Mouse (Mus musculus) embryonic facial prominence, embryonic 10.5 days (tissue): ENCODE data around the gene Prcd. TPM values are rescaled to one million over a fixed set of nuclear protein-coding genes. Genes with fewer than 3 reads are reported as not detected.
"Not testable (repeated sequence)": the region's sequence is repeated elsewhere in the genome, so short reads cannot be mapped to it uniquely, and the experiment has no call there.

Experiments
- DNase-seq: peaks from one replicate; pipeline ENCODE4 v3.0.0-alpha.2; 2017; ENCODE audit warnings: low spot score
- H3K27ac ChIP-seq: fragments of 300-500 bp; sonication (generic); replicated peaks from 2 replicates; pipeline ENCODE4 v1.5.1; 2016; ENCODE audit warnings: mild to moderate bottlenecking
- H3K27me3 ChIP-seq: fragments of 300-500 bp; sonication (generic); replicated peaks from 2 replicates; pipeline ENCODE4 v1.6.1; 2016; ENCODE audit warnings: low read depth, mild to moderate bottlenecking; ENCODE audit not compliant: poor library complexity, severe bottlenecking
- H3K36me3 ChIP-seq: fragments of 300-500 bp; sonication (generic); replicated peaks from 2 replicates; pipeline ENCODE4 v1.6.1; 2016; ENCODE audit warnings: mild to moderate bottlenecking, moderate library complexity
- H3K4me1 ChIP-seq: fragments of 300-500 bp; sonication (generic); 2 replicates; pipeline ENCODE4 v1.6.1; 2016
- H3K4me3 ChIP-seq: fragments of 300-500 bp; sonication (generic); 2 replicates; pipeline ENCODE4 v1.5.1; 2016; ENCODE audit warnings: mild to moderate bottlenecking, moderate library complexity
- H3K9me3 ChIP-seq: fragments of 300-500 bp; sonication (generic); 2 replicates; pipeline ENCODE4 v1.6.1; 2016; ENCODE audit warnings: mild to moderate bottlenecking
- whole genome bisulfite sequencing: fragments of 180-500 bp; shearing (Covaris S2); methylation state at CpG from one replicate; pipeline ENCODE4 v1.1.7; 2016; 5-methylcytosine and 5-hydroxymethylcytosine counted together
- polyA plus RNA-seq: library from polyadenylated mRNA; unstranded; fragments of >200 nt; fragmentation: Nextera tagmentation; extraction: Ambion mirVana; gene quantifications from 2 replicates; pipeline ENCODE4 v1.2.1, GENCODE M21; 2016

The Prcd gene
- polyA plus RNA-seq, 1 experiment from 2014 or later = 0.76 TPM

DNA sequence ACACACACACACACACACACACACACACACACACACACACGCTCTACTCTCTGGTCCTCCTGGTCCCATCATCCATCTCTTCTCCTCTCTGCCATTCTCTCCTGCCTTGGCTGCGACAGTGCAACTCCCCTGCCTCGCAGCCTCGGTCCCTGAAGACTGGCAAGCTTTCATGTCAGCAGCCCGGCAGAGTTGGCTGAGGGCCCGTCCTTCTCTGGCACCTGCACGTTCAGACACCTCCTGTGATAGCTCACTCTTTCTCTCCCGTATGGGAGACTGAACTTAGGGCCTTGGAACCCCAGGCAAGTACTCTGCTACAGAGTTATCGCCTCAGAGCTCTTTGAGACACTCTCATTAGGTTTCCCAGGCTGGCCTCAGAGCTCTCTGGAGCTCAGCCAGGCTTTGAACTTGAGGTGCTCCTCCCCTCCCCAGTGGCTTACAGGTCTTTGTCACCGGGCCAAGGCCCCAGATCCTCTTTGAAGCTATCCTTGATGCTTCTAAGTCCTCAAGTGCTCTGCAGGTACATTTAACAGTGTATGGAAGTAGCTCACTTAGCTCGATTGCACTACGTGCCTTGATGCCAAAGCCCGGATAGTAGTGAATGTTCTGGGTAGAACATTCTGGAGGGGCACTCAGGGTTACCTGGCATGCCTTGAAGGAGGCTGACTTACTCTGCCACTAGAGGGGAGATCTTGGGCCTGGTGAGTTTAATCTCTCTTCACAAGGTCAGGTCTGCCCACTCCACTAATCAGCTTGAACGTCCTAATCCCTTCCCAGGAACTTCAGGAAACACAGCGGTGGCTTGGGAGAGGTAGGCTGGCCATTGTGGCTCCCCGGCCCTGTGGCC, 3.2 kb downstream of the Prcd start:
- Histone ChIP-seq H3K4me1 (peaks cover 83% of the 10 kb centered on the region), H3K27ac (peak overlapping the region; percentile 88), H3K4me3 (peak overlapping the region; percentile 55; the same call in 1 of the 2 replicates), H3K36me3 (no peaks in the 10 kb centered on the region), H3K27me3 (peaks cover 72% of the 10 kb centered on the region), H3K9me3 (no peaks in the 10 kb centered on the region)
- WGBS = 81% methylated on average over 16 of the region's 16 CpGs
- DNase-seq = no peak

DNA sequence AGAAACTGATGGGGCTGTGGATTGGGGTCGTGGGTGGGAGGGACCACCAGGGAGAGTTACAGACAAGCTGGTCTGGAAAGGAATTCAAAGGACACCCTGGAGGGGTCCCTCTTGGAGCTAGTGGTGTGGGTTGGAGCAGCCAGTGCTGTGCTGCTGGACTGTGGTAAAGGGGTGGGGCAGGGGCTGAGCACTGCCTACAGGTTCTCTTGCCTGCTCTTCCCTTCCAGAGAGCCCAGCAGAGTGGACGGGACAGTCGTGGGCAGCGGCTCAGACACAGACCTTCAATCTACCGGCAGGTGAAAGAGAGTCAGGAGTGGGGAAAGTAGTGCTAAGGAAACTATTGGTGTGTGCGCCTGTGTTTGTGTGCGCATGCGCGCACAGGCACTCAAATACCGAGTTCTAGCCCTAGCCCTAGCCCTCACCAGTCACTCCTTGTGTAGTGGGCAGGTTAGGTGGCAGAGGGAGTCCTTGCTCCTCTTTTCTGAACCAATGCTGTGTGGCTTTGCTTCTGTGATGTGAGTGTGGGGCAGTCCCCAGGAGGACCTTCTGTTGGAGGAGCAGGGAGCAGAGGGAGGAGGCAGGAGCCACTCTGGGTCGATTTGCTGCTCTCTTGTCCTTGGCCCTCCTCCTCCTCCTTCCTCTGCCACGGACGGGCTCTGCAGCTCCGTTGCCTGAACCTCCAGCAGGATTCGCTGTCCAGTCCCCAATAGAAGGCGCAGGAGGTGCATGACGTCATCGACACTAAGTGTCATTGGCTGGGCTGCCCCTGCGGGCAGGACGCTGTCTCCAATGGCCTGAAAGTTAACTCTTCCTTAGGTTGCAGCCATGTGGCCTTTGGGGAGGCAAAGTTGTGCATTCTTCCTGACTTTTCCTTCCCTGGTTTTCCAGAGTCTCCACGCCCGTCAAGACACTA, 4.2 kb downstream of the Prcd start:
- H3K9me3 ChIP-seq = no peaks in the 10 kb centered on the region
- H3K4me3 ChIP-seq = peak overlapping the region; percentile 55
- DNase-seq = peak; percentile 94
- WGBS = 10% methylated on average over 22 of the region's 22 CpGs
- peak overlapping the region; percentile 88 for H3K27ac ChIP-seq
- peaks cover 83% of the 10 kb centered on the region for H3K4me1 ChIP-seq
- peaks cover 72% of the 10 kb centered on the region for H3K27me3 ChIP-seq
- H3K36me3 ChIP-seq = no peaks in the 10 kb centered on the region

DNA sequence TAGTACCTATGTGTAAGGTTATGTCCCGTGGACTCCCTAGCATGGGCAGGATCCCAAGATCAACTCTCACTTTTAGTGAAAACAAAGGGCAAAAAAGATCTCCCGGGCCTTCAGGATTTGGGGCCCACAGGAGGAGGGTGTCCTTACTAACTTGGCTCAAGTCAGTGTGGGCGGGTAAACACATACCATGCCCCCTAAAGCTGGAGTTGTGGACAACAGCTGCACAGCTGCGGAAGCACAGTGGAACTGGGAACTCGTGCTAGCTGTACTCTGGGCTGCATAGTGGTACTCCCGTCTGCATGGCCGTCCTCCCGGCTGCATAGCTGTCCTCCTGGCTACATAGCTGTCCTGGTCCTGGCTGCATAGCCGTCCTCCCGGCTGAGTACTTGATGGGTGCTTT, 4.9 kb downstream of the Prcd start:
- no peaks in the 10 kb centered on the region for H3K9me3 ChIP-seq
- WGBS = 62% methylated on average over 10 of the region's 10 CpGs
- H3K27ac ChIP-seq = peak overlapping the region; percentile 88
- H3K4me1 ChIP-seq = peaks cover 83% of the 10 kb centered on the region
- no peaks in the 10 kb centered on the region for H3K36me3 ChIP-seq
- DNase-seq = peak; percentile 51
- H3K27me3 ChIP-seq = peaks cover 72% of the 10 kb centered on the region
- peak overlapping the region; percentile 55 for H3K4me3 ChIP-seq

DNA sequence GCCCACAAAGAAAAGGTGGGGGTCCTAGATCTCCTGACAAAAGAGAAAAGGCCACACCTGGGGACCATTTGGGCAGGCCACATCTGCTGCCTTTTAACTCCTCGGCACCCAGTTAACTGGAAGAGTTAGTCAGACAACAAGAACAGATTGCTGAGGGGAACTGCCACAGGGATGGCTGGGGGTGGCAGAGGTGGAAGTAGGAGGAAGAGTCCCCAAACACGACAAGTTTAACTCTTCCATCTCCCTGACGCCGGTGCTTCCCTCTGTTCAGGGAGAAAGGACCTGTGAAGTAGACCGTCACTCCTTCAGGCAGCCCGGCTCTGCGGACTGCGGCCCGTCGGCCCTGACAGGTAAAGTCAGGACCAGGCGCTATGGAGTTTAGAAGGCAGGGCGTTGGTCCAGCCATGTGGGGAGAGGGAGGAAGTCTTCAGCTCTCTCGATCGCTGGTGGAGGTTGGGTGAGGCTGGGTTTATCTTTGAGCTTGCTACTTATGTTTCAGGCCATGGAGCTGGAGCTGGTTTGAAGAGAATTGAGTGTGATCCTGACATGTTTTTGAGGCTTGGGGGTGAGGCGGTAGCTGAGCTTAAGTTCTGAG, 5.8 kb downstream of the Prcd start:
- peaks cover 72% of the 10 kb centered on the region for H3K27me3 ChIP-seq
- peak overlapping the region; percentile 60 for H3K27ac ChIP-seq
- peaks cover 83% of the 10 kb centered on the region for H3K4me1 ChIP-seq
- WGBS = 78% methylated on average over 15 of the region's 15 CpGs
- H3K9me3 ChIP-seq = no peaks in the 10 kb centered on the region
- no peaks in the 10 kb centered on the region for H3K36me3 ChIP-seq
- no peak for DNase-seq
- H3K4me3 ChIP-seq = no peak overlapping the region

DNA sequence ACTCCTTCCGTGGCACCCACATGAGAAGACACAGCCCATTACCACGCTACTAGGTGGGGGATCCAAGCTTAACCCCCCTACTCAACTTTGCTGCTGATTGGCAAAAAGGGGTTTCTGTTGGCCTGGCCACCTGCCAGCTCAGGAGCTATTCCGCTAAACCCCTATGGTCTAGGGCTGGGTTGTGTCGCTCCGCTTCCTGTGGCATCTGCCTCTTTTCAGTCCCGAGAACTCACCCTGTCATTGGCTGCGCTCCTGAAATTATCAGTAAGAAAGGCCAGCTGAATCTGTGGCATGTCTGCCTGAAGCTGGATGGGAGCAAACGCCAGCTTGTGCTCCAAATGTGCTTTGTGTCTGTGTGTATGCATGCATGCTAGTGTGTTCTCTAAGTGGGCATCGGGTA, 6.8 kb downstream of the Prcd start:
- H3K27me3 ChIP-seq = peaks cover 64% of the 10 kb centered on the region
- H3K4me1 ChIP-seq = peaks cover 84% of the 10 kb centered on the region
- H3K36me3 ChIP-seq = no peaks in the 10 kb centered on the region
- no peak for DNase-seq
- H3K9me3 ChIP-seq = no peaks in the 10 kb centered on the region
- no peak overlapping the region for H3K4me3 ChIP-seq
- 85% methylated on average over 9 of the region's 9 CpGs for WGBS
- H3K27ac ChIP-seq = no peak overlapping the region

DNA sequence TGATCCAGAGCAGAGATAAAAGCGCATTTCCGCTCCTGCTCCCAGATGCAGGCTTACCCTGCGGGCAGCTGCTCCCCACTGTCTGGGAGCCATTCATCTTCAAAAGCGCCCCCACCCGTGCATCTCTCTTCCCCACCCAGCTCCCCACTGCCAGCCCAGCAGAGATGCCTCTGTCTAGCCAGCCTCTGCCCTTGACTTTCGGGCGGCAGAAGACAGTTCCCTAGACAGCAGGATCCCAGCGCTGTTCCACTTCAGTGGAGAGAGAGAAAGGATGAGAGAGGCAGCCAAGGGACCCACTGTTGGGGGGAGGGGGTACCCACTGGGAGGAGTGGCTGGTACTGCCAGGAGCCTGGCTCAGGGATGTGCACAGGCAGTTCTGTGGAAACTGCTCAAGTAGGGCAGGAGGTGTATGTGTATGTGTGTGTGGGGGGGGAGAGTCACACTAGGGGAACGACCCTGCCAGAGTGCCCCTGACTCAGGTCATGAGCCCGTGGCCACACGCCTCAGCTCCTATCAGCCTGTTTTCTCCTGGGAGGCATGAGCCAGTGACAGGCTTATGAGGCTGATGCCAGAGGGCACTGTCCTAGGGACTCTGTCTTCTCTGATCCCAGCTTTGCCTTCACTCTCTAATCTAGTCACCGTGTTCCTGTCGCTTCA, 8.1 kb downstream of the Prcd start:
- Histone ChIP-seq H3K4me1 (peaks cover 93% of the 10 kb centered on the region), H3K9me3 (no peaks in the 10 kb centered on the region), H3K27ac (peak overlapping the region; percentile 71), H3K36me3 (no peaks in the 10 kb centered on the region), H3K27me3 (peaks cover 54% of the 10 kb centered on the region), H3K4me3 (peak overlapping the region; percentile 33)
- WGBS = 17% methylated on average over 13 of the region's 13 CpGs
- no peak for DNase-seq

DNA sequence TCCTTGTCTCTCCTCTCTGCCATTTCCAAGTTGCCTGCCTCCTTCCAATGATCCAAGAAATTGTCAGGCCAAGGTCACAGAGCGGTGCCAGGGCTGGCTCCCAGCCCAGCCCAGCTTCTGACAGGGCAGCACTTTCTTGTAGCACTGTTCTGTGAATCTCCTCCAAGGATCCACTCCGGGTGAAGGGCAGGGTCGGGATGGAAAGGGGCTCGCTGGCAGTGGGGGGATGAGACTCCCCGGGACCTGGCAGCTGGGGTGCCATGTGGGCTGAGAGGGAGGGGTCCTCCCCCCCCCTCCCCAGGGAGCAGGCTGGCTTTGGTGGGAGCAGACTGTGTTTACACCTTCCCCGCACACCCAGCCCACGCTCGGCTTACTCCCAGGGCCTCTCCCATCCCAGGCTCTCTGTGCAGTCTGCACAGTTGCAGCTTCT, 8.6 kb downstream of the Prcd start:
- Histone ChIP-seq H3K4me1 (peaks cover 88% of the 10 kb centered on the region), H3K27ac (peak overlapping the region; percentile 71)
- WGBS = 61% methylated on average over 8 of the region's 8 CpGs

DNA sequence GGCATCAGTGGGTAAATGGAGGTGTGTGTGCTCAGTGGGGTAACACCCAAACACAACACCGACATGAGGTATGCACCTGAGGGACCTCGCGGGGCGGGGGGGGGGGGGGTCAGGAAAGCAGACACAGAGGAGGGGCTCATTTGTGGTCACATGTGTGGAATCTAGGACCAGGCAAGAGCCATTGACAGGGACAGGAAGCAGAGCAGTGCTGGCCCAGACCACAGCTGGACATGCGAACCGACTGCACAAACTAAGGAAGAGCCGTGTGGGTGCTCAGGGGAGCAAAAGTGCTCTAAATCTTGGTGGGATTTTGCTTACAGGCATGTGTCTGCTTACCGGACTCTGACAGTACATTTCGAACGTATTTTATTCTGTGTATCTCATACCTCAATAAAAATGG, 12.0 kb downstream of the Prcd start:
- no peaks in the 10 kb centered on the region for H3K36me3 ChIP-seq
- DNase-seq = no peak
- peak overlapping the region; percentile 37; the same call in 1 of the 2 replicates for H3K27ac ChIP-seq
- no peak overlapping the region; the same call in 1 of the 2 replicates for H3K4me3 ChIP-seq
- no peaks in the 10 kb centered on the region for H3K9me3 ChIP-seq
- peaks cover 45% of the 10 kb centered on the region for H3K27me3 ChIP-seq
- peaks cover 79% of the 10 kb centered on the region for H3K4me1 ChIP-seq
- WGBS = 71% methylated on average over 10 of the region's 10 CpGs

More for the DNA sequence above, 8.6 kb downstream of the Prcd start:
- Histone ChIP-seq H3K36me3 (no peaks in the 10 kb centered on the region), H3K9me3 (no peaks in the 10 kb centered on the region), H3K27me3 (peaks cover 52% of the 10 kb centered on the region), H3K4me3 (no peak overlapping the region; the same call in 1 of the 2 replicates)
- no peak for DNase-seq

DNA sequence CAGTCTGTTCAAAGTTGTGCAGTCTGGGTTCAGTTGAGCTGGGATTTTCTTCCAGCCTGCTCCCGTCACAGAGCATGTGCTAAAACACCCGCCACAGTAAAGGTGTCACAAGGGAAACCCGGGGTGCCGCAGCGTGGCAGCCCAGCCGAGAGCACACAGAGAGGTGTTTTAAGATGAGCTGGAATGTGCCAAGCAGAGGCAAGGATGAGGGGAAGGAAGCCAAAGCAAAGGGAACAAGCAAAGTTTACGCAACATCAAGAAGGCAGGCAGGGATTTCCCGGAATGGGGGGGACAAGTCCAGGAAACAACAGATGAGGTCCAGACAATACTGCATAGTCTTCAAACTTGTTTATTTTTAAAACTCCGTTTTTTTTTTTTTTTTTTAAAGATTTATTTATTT, 13.2 kb downstream of the Prcd start:
- Histone ChIP-seq H3K36me3 (no peaks in the 10 kb centered on the region), H3K4me1 (peaks cover 76% of the 10 kb centered on the region), H3K27me3 (peaks cover 34% of the 10 kb centered on the region), H3K9me3 (no peaks in the 10 kb centered on the region), H3K27ac (no peak overlapping the region), H3K4me3 (no peak overlapping the region)
- no peak for DNase-seq
- 79% methylated on average over 9 of the region's 9 CpGs for WGBS

DNA sequence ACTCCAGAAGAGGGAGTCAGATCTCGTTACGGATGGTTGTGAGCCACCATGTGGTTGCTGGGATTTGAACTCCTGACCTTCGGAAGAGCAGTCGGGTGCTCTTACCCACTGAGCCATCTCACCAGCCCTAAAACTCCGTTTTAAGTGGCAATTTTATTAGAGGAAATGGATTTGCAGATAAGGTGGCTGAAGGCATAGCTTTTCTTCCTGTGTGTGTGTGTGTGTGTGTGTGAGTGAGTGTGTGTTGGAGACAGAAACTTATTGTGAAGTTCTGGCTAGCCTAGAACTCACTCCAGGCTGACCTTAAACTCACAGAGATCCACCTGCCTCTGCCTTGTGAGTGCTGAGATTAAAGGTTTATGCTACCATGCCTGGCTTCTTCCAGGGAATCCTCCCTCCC, 13.7 kb downstream of the Prcd start:
- WGBS = 81% methylated on average over 5 of the region's 5 CpGs
- DNase-seq, H3K36me3 ChIP-seq, H3K27ac ChIP-seq, H3K9me3 ChIP-seq, H3K4me3 ChIP-seq: not testable (repeated sequence)
- Histone ChIP-seq H3K4me1 (peaks cover 72% of the 10 kb centered on the region), H3K27me3 (peaks cover 29% of the 10 kb centered on the region)

DNA sequence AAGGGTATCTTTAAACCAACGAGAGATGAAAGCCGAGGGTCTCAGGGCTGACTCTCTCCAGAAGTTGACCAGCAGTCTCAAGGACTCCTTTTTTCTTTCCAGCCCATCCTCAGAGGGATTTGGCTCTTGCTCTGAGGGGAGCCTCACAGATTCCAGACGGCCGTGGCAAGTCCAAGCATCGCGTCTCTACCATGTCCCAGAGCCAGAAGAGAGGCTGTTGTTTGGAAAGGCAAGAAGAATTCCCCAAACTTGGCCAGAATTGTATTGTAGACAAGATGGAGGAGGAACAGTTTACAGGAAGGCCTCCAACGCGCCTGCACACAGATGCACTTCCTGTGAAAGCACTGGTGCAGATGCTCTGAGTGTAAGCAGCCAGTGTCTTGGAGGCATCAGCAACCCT, 14.6 kb downstream of the Prcd start:
- H3K27ac ChIP-seq = no peak overlapping the region
- peaks cover 71% of the 10 kb centered on the region for H3K4me1 ChIP-seq
- no peak overlapping the region for H3K4me3 ChIP-seq
- no peak for DNase-seq
- peaks cover 20% of the 10 kb centered on the region for H3K27me3 ChIP-seq
- H3K9me3 ChIP-seq = no peaks in the 10 kb centered on the region
- peaks cover 5% of the 10 kb centered on the region for H3K36me3 ChIP-seq
- WGBS = 89% methylated on average over 8 of the region's 8 CpGs

DNA sequence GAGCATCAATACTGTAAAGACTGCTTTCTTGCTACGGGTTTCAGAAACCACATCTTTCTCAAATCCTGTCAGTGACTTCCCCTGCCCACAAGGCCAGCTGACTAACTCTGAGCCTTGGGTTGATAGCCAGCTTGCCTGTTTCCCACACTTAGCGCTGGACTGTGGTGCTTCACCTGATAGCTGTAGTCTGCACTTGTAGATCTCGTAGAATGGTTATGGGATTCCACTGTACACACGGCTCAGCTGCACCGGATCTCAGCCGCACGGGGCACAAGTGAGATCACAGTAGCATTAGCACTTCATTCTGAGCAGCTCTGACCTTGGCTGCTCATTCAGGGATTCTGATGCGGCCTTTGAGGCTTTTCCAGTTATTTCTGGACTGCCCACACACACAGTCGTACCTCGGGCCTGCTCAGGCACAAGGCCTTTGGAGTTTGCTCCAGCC, 15.1 kb downstream of the Prcd start:
- Histone ChIP-seq H3K4me1 (peaks cover 71% of the 10 kb centered on the region), H3K4me3 (no peak overlapping the region), H3K27me3 (peaks cover 15% of the 10 kb centered on the region), H3K36me3 (peaks cover 10% of the 10 kb centered on the region), H3K9me3 (no peaks in the 10 kb centered on the region), H3K27ac (no peak overlapping the region)
- WGBS = 83% methylated on average over 10 of the region's 10 CpGs
- DNase-seq = no peak
